Mouse (Mus musculus): Measurements from ENCODE around the gene Il12rb2. TPM values are rescaled to one million over a fixed set of nuclear protein-coding genes. Genes with fewer than 3 reads are reported as not detected.
A peak's percentile ranks its signal among the peaks of the same experiment; 100 is the strongest.

The Il12rb2 gene
- polyA plus RNA-seq, 1 experiment from 2014 or later: not detected

DNA sequence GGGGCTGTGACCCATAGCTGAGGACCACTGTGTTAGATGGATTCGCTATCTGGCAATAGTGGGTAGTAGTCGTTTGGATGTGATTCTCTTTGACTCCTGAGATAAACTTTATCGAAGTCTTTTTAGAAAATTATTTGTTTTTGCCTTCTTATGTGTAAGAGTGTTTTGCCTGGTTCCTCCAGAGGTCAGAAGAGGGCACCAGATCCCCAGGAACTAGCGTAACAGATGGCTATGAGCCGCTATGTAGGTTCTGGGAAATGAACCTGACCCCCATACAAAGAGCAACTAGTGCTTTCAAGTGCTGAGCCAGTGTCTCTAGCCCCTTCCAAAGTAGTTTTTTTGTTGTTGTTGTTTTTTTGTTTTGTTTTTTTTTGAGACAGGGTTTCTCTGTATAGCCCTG lies 79.9 kb downstream of the Il12rb2 start:
- Histone ChIP-seq H3K9me3 (replicated peaks) (no peaks in the 10 kb centered on the region), H3K27ac (ENCODE audit: poor library complexity, severe bottlenecking) (no peak overlapping the region), H3K9ac (no peak overlapping the region), H3K4me3 (no peak overlapping the region), H3K36me3 (peaks cover 5% of the 10 kb centered on the region; the same call in 1 of the 2 replicates), H3K27me3 (replicated peaks) (no peaks in the 10 kb centered on the region), H3K4me2 (no peak overlapping the region), H3K4me1 (replicated peaks) (peaks cover 16% of the 10 kb centered on the region)
- ATAC-seq (ENCODE audit: insufficient number of reproducible peaks, low FRiP score): no peak
- WGBS: 59% methylated on average over 5 of the region's 5 CpGs

DNA sequence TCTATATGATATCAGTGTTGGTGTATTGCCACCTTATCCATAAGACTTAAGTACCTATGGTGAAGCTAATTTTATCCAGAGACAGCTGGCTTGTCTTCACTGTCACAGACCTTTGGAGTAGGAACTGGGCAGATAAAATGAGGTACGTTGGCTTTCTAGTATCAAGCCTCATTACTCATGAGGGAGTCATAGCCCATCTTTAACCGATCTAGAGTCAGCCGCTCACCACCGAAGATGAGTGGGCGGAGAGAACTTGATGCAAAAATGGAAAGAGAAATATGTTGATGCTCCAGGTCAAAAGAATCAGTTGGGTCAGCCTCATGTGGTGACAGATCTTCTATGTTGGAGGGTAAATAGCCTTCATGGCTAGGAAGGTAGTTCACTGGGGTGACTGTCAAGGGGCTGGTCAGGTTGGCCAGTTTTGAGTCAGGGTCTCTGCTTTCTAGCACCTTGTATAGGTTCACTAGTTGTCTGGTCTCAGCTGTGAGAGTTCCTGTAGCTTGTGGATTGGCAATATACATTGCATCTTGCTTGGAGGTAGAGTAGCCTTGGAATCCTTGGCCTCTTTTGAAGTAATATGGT lies 83.9 kb downstream of the Il12rb2 start:
- ATAC-seq (ENCODE audit: insufficient number of reproducible peaks, low FRiP score): no peak
- H3K36me3 ChIP-seq: peaks cover 17% of the 10 kb centered on the region
- H3K4me1 ChIP-seq (replicated peaks): no peaks in the 10 kb centered on the region
- WGBS: 67% methylated on average over 5 of the region's 5 CpGs
- no peaks in the 10 kb centered on the region for H3K27me3 ChIP-seq (replicated peaks)
- no peak overlapping the region for H3K27ac ChIP-seq (ENCODE audit: poor library complexity, severe bottlenecking)
- no peaks in the 10 kb centered on the region for H3K9me3 ChIP-seq (replicated peaks)
- H3K9ac ChIP-seq: no peak overlapping the region
- H3K4me2 ChIP-seq: no peak overlapping the region
- no peak overlapping the region for H3K4me3 ChIP-seq

DNA sequence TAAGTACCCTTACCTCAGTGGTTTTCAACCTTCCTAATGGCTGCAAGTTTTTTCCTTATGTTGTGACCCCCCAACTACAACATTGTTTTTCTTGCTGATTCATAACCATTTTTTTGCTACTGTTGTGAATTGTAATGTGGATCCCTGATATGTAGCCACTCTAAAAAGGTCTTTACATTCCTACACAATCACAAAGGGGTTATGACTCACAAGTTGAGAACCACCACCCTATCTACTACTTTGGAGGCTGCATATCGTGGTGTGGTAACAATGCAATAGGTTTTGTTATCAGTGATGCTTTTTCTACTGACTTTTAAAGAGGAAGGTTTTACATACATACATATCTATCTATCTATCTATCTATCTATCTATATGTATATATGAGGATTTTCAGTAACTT lies 93.1 kb downstream of the Il12rb2 start:
- peaks cover 32% of the 10 kb centered on the region for H3K36me3 ChIP-seq
- H3K4me2 ChIP-seq: no peak overlapping the region
- WGBS: 35% methylated on average over 1 of the region's 1 CpGs
- no peak overlapping the region for H3K4me3 ChIP-seq
- H3K4me1 ChIP-seq (replicated peaks): no peaks in the 10 kb centered on the region; the same call in 1 of the 2 replicates
- no peak overlapping the region for H3K27ac ChIP-seq (ENCODE audit: poor library complexity, severe bottlenecking)
- ATAC-seq (ENCODE audit: insufficient number of reproducible peaks, low FRiP score): no peak
- no peaks in the 10 kb centered on the region for H3K27me3 ChIP-seq (replicated peaks)
- no peaks in the 10 kb centered on the region for H3K9me3 ChIP-seq (replicated peaks)
- no peak overlapping the region for H3K9ac ChIP-seq

GRCm38 (mm10) chr6:67281614-67282197 lies 94.3 kb downstream of the Il12rb2 start:
- H3K36me3 ChIP-seq: peaks cover 40% of the 10 kb centered on the region
- no peak overlapping the region for H3K4me3 ChIP-seq

DNA sequence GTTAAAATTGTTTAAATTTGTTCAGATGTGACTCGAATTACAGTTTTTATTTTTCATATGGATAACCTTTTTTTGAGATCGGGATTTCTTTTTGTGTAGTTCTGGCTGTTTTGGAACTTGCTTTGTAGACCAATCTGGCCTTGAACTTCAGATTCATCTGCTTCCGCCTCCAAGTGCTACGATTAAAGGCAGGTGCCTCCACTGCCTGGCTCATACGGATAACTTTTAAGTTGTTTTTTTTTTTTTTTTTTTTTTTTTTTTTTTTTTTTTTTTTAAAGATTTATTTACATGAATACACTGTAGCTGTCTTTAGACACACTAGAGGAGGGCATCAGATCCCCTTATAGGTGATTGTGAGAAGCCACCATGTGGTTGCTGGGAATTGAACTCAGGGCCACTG lies 98.0 kb downstream of the Il12rb2 start:
- Histone ChIP-seq H3K9ac (no peak overlapping the region), H3K4me1 (replicated peaks) (no peaks in the 10 kb centered on the region; the same call in none of the 2 replicates), H3K36me3 (peaks cover 51% of the 10 kb centered on the region), H3K4me2 (no peak overlapping the region), H3K27me3 (replicated peaks) (no peaks in the 10 kb centered on the region), H3K9me3 (replicated peaks) (no peaks in the 10 kb centered on the region), H3K4me3 (no peak overlapping the region), H3K27ac (ENCODE audit: poor library complexity, severe bottlenecking) (no peak overlapping the region)
- ATAC-seq (ENCODE audit: insufficient number of reproducible peaks, low FRiP score): no peak
- 86% methylated on average over 5 of the region's 5 CpGs for WGBS

More at GRCm38 (mm10) chr6:67281614-67282197, 94.3 kb downstream of the Il12rb2 start:
- Histone ChIP-seq H3K4me2 (no peak overlapping the region), H3K9ac (no peak overlapping the region), H3K4me1 (replicated peaks) (no peaks in the 10 kb centered on the region; the same call in 1 of the 2 replicates), H3K9me3 (replicated peaks) (no peaks in the 10 kb centered on the region), H3K27me3 (replicated peaks) (no peaks in the 10 kb centered on the region), H3K27ac (ENCODE audit: poor library complexity, severe bottlenecking) (no peak overlapping the region)
- no peak for ATAC-seq (ENCODE audit: insufficient number of reproducible peaks, low FRiP score)
- WGBS: 50% methylated on average over 9 of the region's 9 CpGs

- no peak for ATAC-seq (ENCODE audit: insufficient number of reproducible peaks, low FRiP score)
These were observed 106.5 kb downstream of the Il12rb2 start for GRCm38 (mm10) chr6:67269459-67269858.

DNA sequence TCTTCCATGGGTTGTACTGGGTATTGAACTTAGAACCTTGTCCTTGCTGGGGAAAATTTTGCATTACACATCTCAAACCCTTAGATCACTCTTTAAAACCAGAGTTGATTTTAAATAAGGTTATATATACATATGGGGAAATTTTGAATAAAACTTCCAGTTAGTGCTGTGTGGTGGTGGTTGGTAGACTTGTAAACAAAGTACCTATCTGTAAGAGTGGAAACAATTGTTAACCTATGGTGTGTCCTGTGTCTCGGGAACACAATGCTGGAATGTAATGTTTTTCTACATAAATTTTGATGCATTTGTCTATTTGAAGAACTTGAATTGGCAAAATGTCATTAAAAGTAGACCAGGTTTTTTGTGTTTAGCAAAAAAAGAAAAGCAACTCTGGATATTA lies 107.0 kb downstream of the Il12rb2 start:
- H3K9ac ChIP-seq: no peak overlapping the region
- H3K4me1 ChIP-seq (replicated peaks): no peaks in the 10 kb centered on the region; the same call in 1 of the 2 replicates

More at GRCm38 (mm10) chr6:67269459-67269858, 106.5 kb downstream of the Il12rb2 start:
- WGBS: 34% methylated on average over 2 of the region's 2 CpGs
- Histone ChIP-seq H3K4me1 (replicated peaks) (no peaks in the 10 kb centered on the region; the same call in 1 of the 2 replicates), H3K27me3 (replicated peaks) (no peaks in the 10 kb centered on the region), H3K36me3 (peaks cover 19% of the 10 kb centered on the region), H3K4me3 (peak overlapping the region; percentile 39), H3K9me3 (replicated peaks) (no peaks in the 10 kb centered on the region), H3K4me2 (peak overlapping the region; percentile 70), H3K9ac (no peak overlapping the region), H3K27ac (ENCODE audit: poor library complexity, severe bottlenecking) (no peak overlapping the region)

GRCm38 (mm10) chr6:67268245-67268612 lies 107.8 kb downstream of the Il12rb2 start:
- H3K36me3 ChIP-seq: peaks cover 12% of the 10 kb centered on the region
- no peaks in the 10 kb centered on the region; the same call in 1 of the 2 replicates for H3K4me1 ChIP-seq (replicated peaks)
- no peaks in the 10 kb centered on the region for H3K9me3 ChIP-seq (replicated peaks)
- 0% methylated on average over 2 of the region's 2 CpGs for WGBS
- no peaks in the 10 kb centered on the region for H3K27me3 ChIP-seq (replicated peaks)
- H3K9ac ChIP-seq: peak overlapping the region; percentile 99
- no peak overlapping the region for H3K27ac ChIP-seq (ENCODE audit: poor library complexity, severe bottlenecking)
- H3K4me2 ChIP-seq: peak overlapping the region; percentile 66
- ATAC-seq (ENCODE audit: insufficient number of reproducible peaks, low FRiP score): no peak
- H3K4me3 ChIP-seq: peak overlapping the region; percentile 83

More for the DNA sequence above, 107.0 kb downstream of the Il12rb2 start:
- Histone ChIP-seq H3K27ac (ENCODE audit: poor library complexity, severe bottlenecking) (no peak overlapping the region), H3K4me3 (peak overlapping the region; percentile 39), H3K36me3 (peaks cover 16% of the 10 kb centered on the region), H3K4me2 (peak overlapping the region; percentile 70; the same call in 1 of the 2 replicates), H3K9me3 (replicated peaks) (no peaks in the 10 kb centered on the region), H3K27me3 (replicated peaks) (no peaks in the 10 kb centered on the region)
- 11% methylated on average over 1 of the region's 1 CpGs for WGBS
- ATAC-seq (ENCODE audit: insufficient number of reproducible peaks, low FRiP score): no peak

DNA sequence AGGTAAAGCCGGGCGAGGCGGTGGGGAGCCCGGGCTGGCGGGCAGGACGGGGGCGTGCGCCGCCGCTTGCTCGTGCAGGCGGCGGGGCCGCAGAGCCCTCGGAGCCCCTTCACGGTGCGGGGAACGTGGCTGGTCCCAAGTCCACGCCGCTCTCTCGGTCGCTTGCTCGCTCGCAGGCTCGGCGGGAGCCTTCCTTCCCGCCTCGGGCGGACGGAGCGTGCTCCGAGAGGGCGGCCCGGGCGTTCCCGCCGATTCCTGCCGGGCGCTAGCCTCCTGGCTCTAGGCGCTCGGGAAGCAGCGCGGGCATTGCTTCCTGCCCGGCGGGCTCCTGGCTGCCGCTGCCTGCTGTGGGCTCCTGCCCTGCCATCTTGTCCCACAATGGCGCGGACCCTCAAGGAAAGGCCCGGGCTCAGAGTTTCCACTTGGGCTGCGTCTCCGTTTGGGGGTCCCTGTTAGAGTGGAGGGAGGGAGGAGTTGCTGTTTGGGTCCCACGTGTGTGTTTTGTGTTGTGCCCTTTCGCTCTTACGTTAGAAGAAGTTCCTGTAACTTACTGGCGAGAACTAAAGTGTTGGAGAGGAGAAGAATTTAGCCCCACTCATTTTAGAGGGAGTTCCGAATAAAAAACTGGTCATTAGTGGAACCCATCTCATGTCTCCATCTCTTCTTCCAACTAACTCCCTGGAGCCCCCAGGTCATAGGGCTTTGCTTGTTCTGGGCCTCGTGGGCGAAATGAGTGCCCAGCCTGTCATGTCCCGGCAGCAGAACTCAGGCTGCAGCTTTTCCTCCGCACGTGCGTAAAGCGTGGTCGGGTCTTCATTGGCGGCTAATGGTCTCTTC lies 108.4 kb downstream of the Il12rb2 start:
- H3K4me1 ChIP-seq (replicated peaks): no peaks in the 10 kb centered on the region; the same call in 1 of the 2 replicates
- under 1% methylated on average over 51 of the region's 65 CpGs for WGBS
- peak; percentile 34 for ATAC-seq (ENCODE audit: insufficient number of reproducible peaks, low FRiP score)
- H3K4me2 ChIP-seq: peak overlapping the region; percentile 66
- H3K9ac ChIP-seq: peak overlapping the region; percentile 99
- no peaks in the 10 kb centered on the region for H3K27me3 ChIP-seq (replicated peaks)
- H3K27ac ChIP-seq (ENCODE audit: poor library complexity, severe bottlenecking): peak overlapping the region; percentile 82
- H3K4me3 ChIP-seq: peak overlapping the region; percentile 83
- peaks cover 8% of the 10 kb centered on the region for H3K36me3 ChIP-seq
- no peaks in the 10 kb centered on the region for H3K9me3 ChIP-seq (replicated peaks)

DNA sequence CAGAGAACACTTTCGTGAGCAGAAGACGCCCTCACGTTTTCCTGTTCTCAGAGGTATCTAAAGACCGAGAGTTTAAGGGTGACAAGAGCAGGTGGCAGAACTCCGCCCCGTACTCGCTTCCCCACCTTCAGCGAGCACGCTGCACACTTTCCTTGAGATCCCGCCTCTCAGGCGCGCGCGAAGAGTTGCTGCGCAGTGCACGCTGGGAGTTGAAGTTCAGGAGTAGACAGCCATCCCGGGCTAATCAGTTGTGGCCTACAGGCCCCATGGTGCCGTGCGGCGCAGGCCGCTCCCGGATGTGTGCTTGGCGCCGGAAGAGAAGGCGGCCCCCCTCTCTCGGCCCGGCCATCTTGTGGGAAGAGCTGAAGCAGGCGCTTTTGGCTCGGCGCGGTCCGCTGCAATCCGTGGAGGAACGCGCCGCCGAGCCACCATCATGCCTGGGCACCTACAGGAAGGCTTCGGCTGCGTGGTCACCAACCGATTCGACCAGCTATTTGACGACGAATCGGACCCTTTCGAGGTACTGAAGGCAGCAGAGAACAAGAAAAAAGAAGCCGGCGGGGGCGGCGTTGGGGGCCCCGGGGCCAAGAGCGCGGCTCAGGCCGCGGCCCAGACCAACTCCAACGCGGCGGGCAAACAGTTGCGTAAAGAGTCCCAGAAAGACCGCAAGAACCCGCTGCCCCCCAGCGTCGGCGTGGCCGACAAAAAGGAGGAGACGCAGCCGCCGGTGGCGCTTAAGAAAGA lies 109.2 kb downstream of the Il12rb2 start:
- H3K36me3 ChIP-seq: peaks cover 5% of the 10 kb centered on the region; the same call in 1 of the 2 replicates
- H3K4me3 ChIP-seq: peak overlapping the region; percentile 83
- no peaks in the 10 kb centered on the region for H3K9me3 ChIP-seq (replicated peaks)
- no peaks in the 10 kb centered on the region; the same call in 1 of the 2 replicates for H3K4me1 ChIP-seq (replicated peaks)
- peak overlapping the region; percentile 99 for H3K9ac ChIP-seq
- peak; percentile 100 for ATAC-seq (ENCODE audit: insufficient number of reproducible peaks, low FRiP score)
- H3K4me2 ChIP-seq: peak overlapping the region; percentile 69
- peak overlapping the region; percentile 82 for H3K27ac ChIP-seq (ENCODE audit: poor library complexity, severe bottlenecking)
- no peaks in the 10 kb centered on the region for H3K27me3 ChIP-seq (replicated peaks)
- WGBS: under 1% methylated on average over 68 of the region's 68 CpGs
